In the genomic region with DNA sequence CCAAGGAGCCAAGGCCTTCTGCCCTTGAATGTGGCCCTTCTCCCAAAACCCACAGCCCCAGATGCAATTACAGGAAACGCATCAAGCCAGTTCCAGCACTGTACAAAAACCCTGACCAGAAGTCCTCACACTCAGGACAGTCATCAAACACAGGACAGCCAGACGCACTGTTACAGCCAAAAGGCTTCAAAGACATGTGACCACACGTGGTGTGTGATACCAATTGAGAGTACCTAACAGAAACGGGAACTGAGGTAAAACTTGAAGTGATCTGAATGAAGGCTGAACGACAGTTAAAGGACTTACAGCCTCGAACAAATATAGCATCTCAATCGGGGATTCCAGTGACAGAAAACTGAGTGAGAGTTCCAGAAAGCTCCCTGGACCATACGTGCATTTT, we compare ENCODE assay signal across 25 mouse cellular contexts.
"Had no signal": no experiment of that assay in that cellular context is flagged by ENCODE, and none has a peak within 500 bp of the region (broad histone marks: within the 10 kb centered on the region; RNA-seq: fewer than 3 reads in every experiment).

No protein-coding gene starts in this region.

- H3K27ac ChIP-seq: embryonic facial prominence, embryonic 10.5 days; embryonic facial prominence, embryonic 12.5 days; embryonic facial prominence, embryonic 13.5 days; embryonic facial prominence, embryonic 15.5 days; forebrain, embryonic 10.5 days; forebrain, embryonic 12.5 days; forebrain, embryonic 13.5 days; forebrain, embryonic 15.5 days; gastrocnemius, adult 2 months; heart, adult 2 months; heart, embryonic 10.5 days had no signal

- H3K36me3 ChIP-seq: heart, embryonic 10.5 days had no signal

- H3K9me3 ChIP-seq: embryonic facial prominence, embryonic 10.5 days; embryonic facial prominence, embryonic 12.5 days; embryonic facial prominence, embryonic 13.5 days; embryonic facial prominence, embryonic 15.5 days; forebrain, embryonic 10.5 days; forebrain, embryonic 12.5 days; forebrain, embryonic 15.5 days; heart, embryonic 10.5 days had no signal

- H3K4me1 ChIP-seq: embryonic facial prominence, embryonic 10.5 days; embryonic facial prominence, embryonic 12.5 days; embryonic facial prominence, embryonic 13.5 days; embryonic facial prominence, embryonic 15.5 days; forebrain, embryonic 12.5 days; forebrain, embryonic 13.5 days; forebrain, embryonic 15.5 days had no signal

- H3K4me2 ChIP-seq: embryonic facial prominence, embryonic 12.5 days; embryonic facial prominence, embryonic 13.5 days; embryonic facial prominence, embryonic 15.5 days; forebrain, embryonic 12.5 days; forebrain, embryonic 13.5 days; forebrain, embryonic 15.5 days had no signal

- DNase-seq: cerebellum, adult 9-11 months; cerebellum, postnatal 10 days; cerebellum, postnatal 14 days; cerebellum, postnatal 25 days; cerebellum, postnatal 36 days; embryo, embryonic 11 days; forebrain, postnatal 0 days; gastrocnemius, adult 2 months; gastrocnemius, postnatal 10 days; gastrocnemius, postnatal 14 days; gastrocnemius, postnatal 25 days; gastrocnemius, postnatal 36 days; heart, adult 11 months; heart, adult 18-20 months; heart, adult 2 months had no signal

- H3K27me3 ChIP-seq: embryonic facial prominence, embryonic 12.5 days; embryonic facial prominence, embryonic 13.5 days; embryonic facial prominence, embryonic 15.5 days; forebrain, embryonic 12.5 days; forebrain, embryonic 13.5 days; forebrain, embryonic 15.5 days had no signal

- H3K4me3 ChIP-seq: embryonic facial prominence, embryonic 10.5 days; embryonic facial prominence, embryonic 12.5 days; embryonic facial prominence, embryonic 13.5 days; embryonic facial prominence, embryonic 15.5 days; erythroblast, embryonic 14.5 days; forebrain, embryonic 10.5 days; forebrain, embryonic 12.5 days; forebrain, embryonic 13.5 days; forebrain, embryonic 15.5 days; gastrocnemius, adult 2 months; heart, adult 2 months; heart, embryonic 10.5 days had no signal

- H3K9ac ChIP-seq: embryonic facial prominence, embryonic 12.5 days; embryonic facial prominence, embryonic 13.5 days; embryonic facial prominence, embryonic 15.5 days; forebrain, embryonic 12.5 days; forebrain, embryonic 13.5 days; forebrain, embryonic 15.5 days; forebrain, postnatal 0 days had no signal
